Mouse (Mus musculus) embryonic facial prominence, embryonic 14.5 days (tissue): ENCODE results near the gene Zfp941. TPM values are rescaled to one million over a fixed set of nuclear protein-coding genes. Genes with fewer than 3 reads are reported as not detected.
"Not testable (repeated sequence)": the region's sequence is repeated elsewhere in the genome, so short reads cannot be mapped to it uniquely, and the experiment has no call there.

Source experiments
- ATAC-seq: fragments of 200-750 bp; cut with Nextera tagmentation; 2 replicates; pipeline ENCODE4 v1.8.0; 2017; ENCODE audit warnings: low read depth, moderate number of reproducible peaks, moderate TSS enrichment
- DNase-seq: peaks from one replicate; pipeline ENCODE4 v3.0.0-alpha.2; 2015; ENCODE audit warnings: low spot score
- H3K27ac ChIP-seq: fragments of 300-500 bp; sonication (generic); replicated peaks from 2 replicates; pipeline ENCODE4 v1.5.1; 2014; ENCODE audit warnings: low read depth, mild to moderate bottlenecking, low read length, moderate library complexity
- H3K27me3 ChIP-seq: fragments of 300-500 bp; sonication (generic); replicated peaks from 2 replicates; pipeline ENCODE4 v1.6.1; 2014; ENCODE audit warnings: low read length; ENCODE audit not compliant: control insufficient read depth, insufficient read depth
- H3K36me3 ChIP-seq: fragments of 300-500 bp; sonication (generic); 2 replicates; pipeline ENCODE4 v1.6.1; 2014; ENCODE audit warnings: low read length, mixed read lengths; ENCODE audit not compliant: control insufficient read depth, insufficient read depth
- H3K4me1 ChIP-seq: fragments of 300-500 bp; sonication (generic); 2 replicates; pipeline ENCODE4 v1.6.1; 2014; ENCODE audit warnings: antibody characterized with exemption, low read length; ENCODE audit not compliant: control insufficient read depth, insufficient read depth
- H3K4me2 ChIP-seq: fragments of 300-500 bp; sonication (generic); 2 replicates; pipeline ENCODE4 v1.6.1; 2014; ENCODE audit warnings: low read depth, mild to moderate bottlenecking, low read length, moderate library complexity, mixed read lengths
- H3K4me3 ChIP-seq: fragments of 300-500 bp; sonication (generic); 2 replicates; pipeline ENCODE4 v1.5.1; 2014; ENCODE audit warnings: low read depth, mild to moderate bottlenecking, low read length
- H3K9ac ChIP-seq: fragments of 300-500 bp; sonication (generic); 2 replicates; pipeline ENCODE4 v1.6.1; 2014; ENCODE audit warnings: low read depth, mild to moderate bottlenecking, low read length, moderate library complexity, mixed read lengths
- H3K9me3 ChIP-seq: fragments of 300-500 bp; sonication (generic); 2 replicates; pipeline ENCODE4 v1.6.1; 2016; ENCODE audit warnings: low read length; ENCODE audit not compliant: control insufficient read depth
- WGBS: fragments of 180-500 bp; shearing (Covaris S2); extraction: QIAGEN DNeasy Blood & Tissue Kit; methylation state at CpG from one replicate; pipeline ENCODE4 v1.1.7; 2014; 5-methylcytosine and 5-hydroxymethylcytosine counted together
- polyA plus RNA-seq: library from polyadenylated mRNA; unstranded; fragments of >200 nt; fragmentation: Nextera tagmentation; extraction: Ambion mirVana; gene quantifications from 2 replicates; pipeline ENCODE4 v1.2.1, GENCODE M21; 2014

Zfp941 gene
- polyA plus RNA-seq, 1 experiment from 2014 or later = 1.4 TPM

- Histone ChIP-seq H3K27ac (no peak overlapping the region), H3K9me3 (no peaks in the 10 kb centered on the region), H3K27me3 (no peaks in the 10 kb centered on the region), H3K4me1 (no peaks in the 10 kb centered on the region), H3K9ac (no peak overlapping the region), H3K4me3 (no peak overlapping the region), H3K4me2 (no peak overlapping the region), H3K36me3 (no peaks in the 10 kb centered on the region)
- DNase-seq = no peak
- 60% methylated on average over 4 of the region's 4 CpGs for WGBS
- no peak for ATAC-seq
Observed at GRCm38 (mm10) chr7:140780548-140780947, 41.4 kb downstream of the Zfp941 start.

- no peaks in the 10 kb centered on the region for H3K27me3 ChIP-seq
- no peak for DNase-seq
- ATAC-seq = no peak
- H3K4me3 ChIP-seq = no peak overlapping the region
- WGBS = 68% methylated on average over 12 of the region's 12 CpGs
- H3K9ac ChIP-seq = no peak overlapping the region
- no peaks in the 10 kb centered on the region for H3K9me3 ChIP-seq
- H3K27ac ChIP-seq = no peak overlapping the region
- H3K4me1 ChIP-seq = no peaks in the 10 kb centered on the region
- no peak overlapping the region for H3K4me2 ChIP-seq
- H3K36me3 ChIP-seq = no peaks in the 10 kb centered on the region
Observed at GRCm38 (mm10) chr7:140765888-140766739, 55.9 kb downstream of the Zfp941 start.

- H3K36me3 ChIP-seq, H3K27me3 ChIP-seq, H3K4me2 ChIP-seq, H3K27ac ChIP-seq, H3K4me1 ChIP-seq, ATAC-seq, H3K9ac ChIP-seq, DNase-seq, H3K4me3 ChIP-seq, H3K9me3 ChIP-seq: not testable (repeated sequence)
- 65% methylated on average over 1 of the region's 1 CpGs for WGBS
Observed at GRCm38 (mm10) chr7:140765391-140765790, 56.6 kb downstream of the Zfp941 start.

GRCm38 (mm10) chr7:140763447-140764020 is 58.4 kb downstream of the Zfp941 start, which contains the start of gene Cyp2e1:
TSS of gene Cyp2e1 (plus strand) at chr7:140763739.
- Histone ChIP-seq H3K9me3 (no peaks in the 10 kb centered on the region), H3K4me2 (no peak within 1 kb of the TSS), H3K9ac (no peak within 1 kb of the TSS), H3K27ac (no peak within 1 kb of the TSS), H3K36me3 (no peaks in the 10 kb centered on the region), H3K27me3 (no peaks in the 10 kb centered on the region), H3K4me3 (no peak within 1 kb of the TSS), H3K4me1 (no peaks in the 10 kb centered on the region)
- no peak for DNase-seq
- ATAC-seq = no peak
- 84% methylated on average over 7 of the region's 7 CpGs for WGBS

- H3K4me1 ChIP-seq = no peaks in the 10 kb centered on the region
- no peak for DNase-seq
- no peak overlapping the region for H3K4me3 ChIP-seq
- no peaks in the 10 kb centered on the region for H3K27me3 ChIP-seq
- H3K9ac ChIP-seq = no peak overlapping the region
- ATAC-seq = no peak
- no peak overlapping the region for H3K4me2 ChIP-seq
- no peaks in the 10 kb centered on the region for H3K9me3 ChIP-seq
- H3K27ac ChIP-seq = no peak overlapping the region
- no peaks in the 10 kb centered on the region for H3K36me3 ChIP-seq
Observed at GRCm38 (mm10) chr7:140760647-140761046, 61.3 kb downstream of the Zfp941 start.

Other genes starting within 250 kb of the Zfp941 start
- gene Olfr46, start 220.9 kb downstream of the Zfp941 start, polyA plus RNA-seq = not detected in 2 replicates
- gene Olfr61, start 193.2 kb downstream of the Zfp941 start, polyA plus RNA-seq = not detected in 2 replicates
- gene Olfr53, start 175.7 kb downstream of the Zfp941 start, polyA plus RNA-seq = not detected in 2 replicates
- gene Olfr539, start 162.2 kb downstream of the Zfp941 start, polyA plus RNA-seq = 0.20 TPM in 1 of 2 replicates, not detected in the other
- not detected in 2 replicates for gene Olfr45, start 140.2 kb downstream of the Zfp941 start, polyA plus RNA-seq
- gene Olfr541, start 124.9 kb downstream of the Zfp941 start, polyA plus RNA-seq = not detected in 2 replicates
- gene Cyp2e1, start 58.4 kb downstream of the Zfp941 start, polyA plus RNA-seq = not detected in 2 replicates
- 0.35 and 0.69 TPM in 2 replicates for gene Syce1, start 34.3 kb downstream of the Zfp941 start, polyA plus RNA-seq
- gene Urah, start 12.8 kb upstream of the Zfp941 start, polyA plus RNA-seq = 7.6 and 12.9 TPM in 2 replicates
- gene Scgb1c1, start 23.4 kb upstream of the Zfp941 start, polyA plus RNA-seq = 0.88 and 3.6 TPM in 2 replicates
- not detected in 2 replicates for gene Odf3, start 25.6 kb upstream of the Zfp941 start, polyA plus RNA-seq
- gene Gm45785, start 34.2 kb upstream of the Zfp941 start, polyA plus RNA-seq = not detected in 2 replicates
- gene Ric8a, start 34.8 kb upstream of the Zfp941 start, polyA plus RNA-seq = 76.0 and 80.0 TPM in 2 replicates
- 65.4 and 75.3 TPM in 2 replicates for gene Bet1l, start 35.4 kb upstream of the Zfp941 start, polyA plus RNA-seq
- 127 and 140 TPM in 2 replicates for gene Psmd13, start 59.8 kb upstream of the Zfp941 start, polyA plus RNA-seq
- gene Sirt3, start 60.1 kb upstream of the Zfp941 start, polyA plus RNA-seq = 18.3 and 19.9 TPM in 2 replicates
- gene Cox8b, start 78.3 kb upstream of the Zfp941 start, polyA plus RNA-seq = 55.5 and 92.1 TPM in 2 replicates
- 0.19 and 0.42 TPM in 2 replicates for gene Nlrp6, start 98.7 kb upstream of the Zfp941 start, polyA plus RNA-seq
- 22.7 and 25.5 TPM in 2 replicates for gene Pgghg, start 119.2 kb upstream of the Zfp941 start, polyA plus RNA-seq
- 108 and 179 TPM in 2 replicates for gene Ifitm5, start 128.1 kb upstream of the Zfp941 start, polyA plus RNA-seq
- gene Gm45717, start 133.8 kb upstream of the Zfp941 start, polyA plus RNA-seq = 0.89 TPM in 1 of 2 replicates, not detected in the other
- gene Ifitm2, start 133.8 kb upstream of the Zfp941 start, polyA plus RNA-seq = 1,406 and 1,438 TPM in 2 replicates
- 63.4 and 76.6 TPM in 2 replicates for gene Ifitm1, start 145.0 kb upstream of the Zfp941 start, polyA plus RNA-seq
- gene Ifitm3, start 188.6 kb upstream of the Zfp941 start, polyA plus RNA-seq = 170 and 178 TPM in 2 replicates
- 1.6 and 2.1 TPM in 2 replicates for gene Ifitm6, start 195.7 kb upstream of the Zfp941 start, polyA plus RNA-seq
- gene Gm17387, start 207.0 kb upstream of the Zfp941 start, polyA plus RNA-seq = not detected in 2 replicates
- gene B4galnt4, start 238.9 kb upstream of the Zfp941 start, polyA plus RNA-seq = 6.6 and 10.3 TPM in 2 replicates